ENCODE assay signal across 15 mouse cellular contexts in the genomic region with DNA sequence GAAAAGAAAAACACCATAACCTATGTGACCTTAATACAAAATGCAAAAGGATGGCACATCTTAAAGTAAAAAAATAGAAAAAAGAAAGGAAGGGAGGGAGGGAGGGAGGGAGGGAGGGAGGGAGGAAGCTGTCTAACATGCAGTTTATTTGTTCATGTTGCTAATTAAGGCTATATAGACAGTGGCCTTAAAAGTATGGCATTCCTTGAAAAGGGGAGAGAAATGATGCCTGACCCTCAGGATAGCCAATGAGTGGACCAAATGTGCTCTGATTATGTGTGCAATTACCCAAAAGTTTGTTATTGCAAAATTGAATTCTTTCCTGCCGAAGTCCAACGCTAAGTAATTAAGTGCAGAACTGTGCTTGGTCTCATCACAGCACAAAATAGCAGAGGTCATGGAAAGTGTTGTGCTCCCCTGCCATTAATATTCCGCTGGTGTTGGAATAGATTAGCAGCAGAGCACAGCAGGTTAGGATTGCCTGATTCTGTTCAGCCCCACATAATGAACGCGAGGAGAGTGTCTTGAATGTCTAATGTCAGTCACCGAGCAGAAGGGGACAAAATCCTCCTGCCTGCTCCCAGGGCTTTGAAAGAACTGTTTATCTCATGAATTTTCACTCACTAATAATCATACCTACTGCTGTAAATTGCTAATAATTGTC.
DNase-seq lines count a peak whose midpoint lies in the region; ATAC-seq and TF ChIP-seq lines count a peak whose summit lies in the region.
"Had no signal": no experiment of that assay in that cellular context is flagged by ENCODE, and none has a peak within 500 bp of the region (broad histone marks: within the 10 kb centered on the region; RNA-seq: fewer than 3 reads in every experiment).

No protein-coding gene starts in this region.

- H3K4me3 ChIP-seq in forebrain, postnatal 0 days (ENCODE audit: low read depth, low read length), result no peak overlapping the region
- no peak overlapping the region for H3K4me3 ChIP-seq in midbrain, embryonic 11.5 days (ENCODE audit: low read depth, low read length)
- H3K4me3 ChIP-seq: limb, embryonic 15.5 days had no signal

- no peak overlapping the region for H3K27ac ChIP-seq in forebrain, postnatal 0 days (ENCODE audit: low read depth, low read length)
- H3K27ac ChIP-seq in midbrain, embryonic 11.5 days (ENCODE audit: low read depth, low read length), result peak overlapping the region; percentile 77
- H3K27ac ChIP-seq: limb, embryonic 15.5 days had no signal

- no peak for TF ChIP-seq CTCF in forebrain, postnatal 0 days (IDR thresholded peaks at IDR 0.05; ENCODE audit: low read depth)

- no peaks in the 10 kb centered on the region for H3K36me3 ChIP-seq in forebrain, postnatal 0 days (ENCODE audit: insufficient read depth)
- no peaks in the 10 kb centered on the region for H3K36me3 ChIP-seq in midbrain, embryonic 11.5 days (ENCODE audit: control insufficient read depth, insufficient read depth, low read length)
- H3K36me3 ChIP-seq: limb, embryonic 15.5 days had no signal

- H3K9me3 ChIP-seq in forebrain, postnatal 0 days (ENCODE audit: low read length), result no peaks in the 10 kb centered on the region
- H3K9me3 ChIP-seq in midbrain, embryonic 11.5 days (ENCODE audit: control insufficient read depth, low read length), result peaks cover 3% of the 10 kb centered on the region; the same call in 1 of the 2 replicates
- H3K9me3 ChIP-seq: limb, embryonic 15.5 days had no signal

- H3K27me3 ChIP-seq in forebrain, postnatal 0 days (ENCODE audit: insufficient read depth, low read length), result no peaks in the 10 kb centered on the region
- H3K27me3 ChIP-seq in midbrain, embryonic 11.5 days (ENCODE audit: control insufficient read depth, insufficient read depth, low read length), result no peaks in the 10 kb centered on the region
- H3K27me3 ChIP-seq: limb, embryonic 15.5 days had no signal

- 8% methylated on average over 6 of the region's 6 CpGs for WGBS in forebrain, postnatal 0 days
- WGBS in midbrain, embryonic 11.5 days, result 6% methylated on average over 6 of the region's 6 CpGs

- no peak overlapping the region for H3K9ac ChIP-seq in forebrain, postnatal 0 days
- no peak overlapping the region for H3K9ac ChIP-seq in midbrain, embryonic 11.5 days (ENCODE audit: low read length)
- H3K9ac ChIP-seq: limb, embryonic 15.5 days; lung, embryonic 14.5 days had no signal

- H3K4me2 ChIP-seq in forebrain, postnatal 0 days (ENCODE audit: low read depth), result no peak overlapping the region
- H3K4me2 ChIP-seq in midbrain, embryonic 11.5 days, result peak overlapping the region; percentile 2; the same call in 1 of the 2 replicates
- H3K4me2 ChIP-seq: limb, embryonic 15.5 days; lung, embryonic 14.5 days had no signal

- peak; percentile 60; the same call in 1 of the 2 replicates for ATAC-seq in forebrain, postnatal 0 days
- peak; percentile 82 for ATAC-seq in midbrain, embryonic 11.5 days (ENCODE audit: low FRiP score)
- ATAC-seq in megakaryocyte, adult 5-6 weeks (ENCODE audit: poor library complexity, severe bottlenecking), result no peak

- peaks cover 9% of the 10 kb centered on the region; the same call in 1 of the 2 replicates for H3K4me1 ChIP-seq in forebrain, postnatal 0 days (ENCODE audit: insufficient read depth)
- H3K4me1 ChIP-seq in midbrain, embryonic 11.5 days (ENCODE audit: control insufficient read depth, insufficient read depth, low read length), result peaks cover 33% of the 10 kb centered on the region
- H3K4me1 ChIP-seq: limb, embryonic 15.5 days had no signal

- DNase-seq in heart, adult 11 months, result peak; percentile 29
- DNase-seq in heart, postnatal 4 days, result no peak
- DNase-seq in embryo, embryonic 10.5 days (ENCODE audit: low spot score), result peak; percentile 46
- DNase-seq in forebrain, postnatal 0 days, result no peak
- DNase-seq in midbrain, embryonic 11.5 days (ENCODE audit: low spot score, missing footprints), result peak; percentile 85
- no peak for DNase-seq in gastrocnemius, adult 18-20 months (ENCODE audit: low spot score)
- DNase-seq in thymus, postnatal 4 days, result no peak
- DNase-seq: adrenal gland, postnatal 10 days; cerebellum, adult 11-12 months; gastrocnemius, postnatal 14 days; kidney, postnatal 25 days; lung, embryonic 14.5 days; thymus, adult 18-20 months had no signal

Comparison
In these comparisons a context has a peak if more than half of its experiments do, and no peak if none do; other contexts are left out.
1. DNase-seq: peak in heart, adult 11 months (single experiment), embryo, embryonic 10.5 days (single experiment) and midbrain, embryonic 11.5 days (single experiment); none in heart, postnatal 4 days (single experiment), forebrain, postnatal 0 days (single experiment), gastrocnemius, adult 18-20 months (single experiment) and thymus, postnatal 4 days (single experiment).